Mouse (Mus musculus): ENCODE results near the gene Ncoa3. TPM values are rescaled to one million over a fixed set of nuclear protein-coding genes. Genes with fewer than 3 reads are reported as not detected.
A peak's percentile ranks its signal among the peaks of the same experiment; 100 is the strongest.

The Ncoa3 gene
- polyA plus RNA-seq, 1 experiment from 2014 or later, result 14.8 TPM

- 81% methylated on average over 7 of the region's 7 CpGs for WGBS
- Histone ChIP-seq H3K9me3 (no peaks in the 10 kb centered on the region), H3K4me1 (no peaks in the 10 kb centered on the region), H3K27me3 (ENCODE audit: insufficient read depth, poor library complexity, severe bottlenecking) (no peaks in the 10 kb centered on the region), H3K36me3 (peaks cover 85% of the 10 kb centered on the region), H3K4me3 (no peak overlapping the region), H3K27ac (no peak overlapping the region)
- DNase-seq (ENCODE audit: low spot score), result no peak
Measured at GRCm38 (mm10) chr2:166059684-166060423, 67.4 kb downstream of the Ncoa3 start.

GRCm38 (mm10) chr2:166062008-166062407, 69.6 kb downstream of the Ncoa3 start:
- Histone ChIP-seq H3K9me3 (no peaks in the 10 kb centered on the region), H3K36me3 (peaks cover 80% of the 10 kb centered on the region)
- 82% methylated on average over 1 of the region's 1 CpGs for WGBS

GRCm38 (mm10) chr2:166062431-166062830, 70.0 kb downstream of the Ncoa3 start:
- Histone ChIP-seq H3K4me1 (0 out of 2 replicates have a peak, but pooled peaks cover 6% of the 10 kb centered on the region), H3K27me3 (ENCODE audit: insufficient read depth, poor library complexity, severe bottlenecking) (no peaks in the 10 kb centered on the region), H3K36me3 (peaks cover 82% of the 10 kb centered on the region), H3K4me3 (no peak overlapping the region), H3K9me3 (no peaks in the 10 kb centered on the region), H3K27ac (no peak overlapping the region)
- no peak for DNase-seq (ENCODE audit: low spot score)
- 90% methylated on average over 8 of the region's 8 CpGs for WGBS

More at GRCm38 (mm10) chr2:166062008-166062407, 69.6 kb downstream of the Ncoa3 start:
- Histone ChIP-seq H3K4me1 (0 out of 2 replicates have a peak, but pooled peaks cover 2% of the 10 kb centered on the region), H3K4me3 (no peak overlapping the region), H3K27ac (no peak overlapping the region), H3K27me3 (ENCODE audit: insufficient read depth, poor library complexity, severe bottlenecking) (no peaks in the 10 kb centered on the region)
- no peak for DNase-seq (ENCODE audit: low spot score)

GRCm38 (mm10) chr2:166066434-166066833, 74.0 kb downstream of the Ncoa3 start:
- H3K4me1 ChIP-seq, result peaks cover 13% of the 10 kb centered on the region; the same call in 1 of the 2 replicates
- peaks cover 80% of the 10 kb centered on the region for H3K36me3 ChIP-seq
- no peaks in the 10 kb centered on the region for H3K9me3 ChIP-seq
- H3K27ac ChIP-seq, result no peak overlapping the region
- WGBS, result 85% methylated on average over 4 of the region's 4 CpGs
- no peaks in the 10 kb centered on the region for H3K27me3 ChIP-seq (ENCODE audit: insufficient read depth, poor library complexity, severe bottlenecking)
- no peak for DNase-seq (ENCODE audit: low spot score)
- H3K4me3 ChIP-seq, result no peak overlapping the region

GRCm38 (mm10) chr2:166068261-166068660, 75.8 kb downstream of the Ncoa3 start:
- peaks cover 17% of the 10 kb centered on the region; the same call in 1 of the 2 replicates for H3K4me1 ChIP-seq
- H3K27ac ChIP-seq, result no peak overlapping the region
- no peaks in the 10 kb centered on the region for H3K9me3 ChIP-seq
- WGBS, result 89% methylated on average over 9 of the region's 9 CpGs
- H3K36me3 ChIP-seq, result peaks cover 81% of the 10 kb centered on the region
- no peak overlapping the region for H3K4me3 ChIP-seq
- DNase-seq (ENCODE audit: low spot score), result no peak
- no peaks in the 10 kb centered on the region for H3K27me3 ChIP-seq (ENCODE audit: insufficient read depth, poor library complexity, severe bottlenecking)

- Histone ChIP-seq H3K4me1 (peaks cover 21% of the 10 kb centered on the region), H3K9me3 (no peaks in the 10 kb centered on the region), H3K4me3 (no peak overlapping the region), H3K27ac (no peak overlapping the region), H3K36me3 (peaks cover 81% of the 10 kb centered on the region), H3K27me3 (ENCODE audit: insufficient read depth, poor library complexity, severe bottlenecking) (no peaks in the 10 kb centered on the region)
- 81% methylated on average over 5 of the region's 5 CpGs for WGBS
- no peak for DNase-seq (ENCODE audit: low spot score)
Measured at GRCm38 (mm10) chr2:166069164-166069563, 76.7 kb downstream of the Ncoa3 start.

- H3K36me3 ChIP-seq, result peaks cover 84% of the 10 kb centered on the region
- 85% methylated on average over 7 of the region's 7 CpGs for WGBS
Measured at GRCm38 (mm10) chr2:166069738-166070137, 77.3 kb downstream of the Ncoa3 start.

GRCm38 (mm10) chr2:166071481-166071880, 79.0 kb downstream of the Ncoa3 start:
- Histone ChIP-seq H3K9me3 (no peaks in the 10 kb centered on the region), H3K36me3 (peaks cover 85% of the 10 kb centered on the region), H3K27me3 (ENCODE audit: insufficient read depth, poor library complexity, severe bottlenecking) (no peaks in the 10 kb centered on the region), H3K4me1 (peaks cover 39% of the 10 kb centered on the region), H3K27ac (no peak overlapping the region), H3K4me3 (no peak overlapping the region)
- WGBS, result 90% methylated on average over 5 of the region's 5 CpGs
- no peak for DNase-seq (ENCODE audit: low spot score)

More at GRCm38 (mm10) chr2:166069738-166070137, 77.3 kb downstream of the Ncoa3 start:
- Histone ChIP-seq H3K4me3 (no peak overlapping the region), H3K27me3 (ENCODE audit: insufficient read depth, poor library complexity, severe bottlenecking) (no peaks in the 10 kb centered on the region), H3K9me3 (no peaks in the 10 kb centered on the region), H3K4me1 (peaks cover 27% of the 10 kb centered on the region), H3K27ac (no peak overlapping the region)
- no peak for DNase-seq (ENCODE audit: low spot score)

- Histone ChIP-seq H3K4me3 (no peak overlapping the region), H3K36me3 (peaks cover 85% of the 10 kb centered on the region), H3K27ac (no peak overlapping the region), H3K4me1 (peaks cover 39% of the 10 kb centered on the region), H3K9me3 (no peaks in the 10 kb centered on the region), H3K27me3 (ENCODE audit: insufficient read depth, poor library complexity, severe bottlenecking) (no peaks in the 10 kb centered on the region)
- 82% methylated on average over 9 of the region's 9 CpGs for WGBS
- no peak for DNase-seq (ENCODE audit: low spot score)
Measured at GRCm38 (mm10) chr2:166071889-166072288, 79.5 kb downstream of the Ncoa3 start.

- no peak for DNase-seq (ENCODE audit: low spot score)
- Histone ChIP-seq H3K36me3 (peaks cover 87% of the 10 kb centered on the region), H3K27me3 (ENCODE audit: insufficient read depth, poor library complexity, severe bottlenecking) (no peaks in the 10 kb centered on the region), H3K4me3 (no peak overlapping the region), H3K4me1 (peaks cover 40% of the 10 kb centered on the region), H3K9me3 (no peaks in the 10 kb centered on the region), H3K27ac (no peak overlapping the region)
- WGBS, result 60% methylated on average over 10 of the region's 10 CpGs
Measured at GRCm38 (mm10) chr2:166073082-166073481, 80.6 kb downstream of the Ncoa3 start.

GRCm38 (mm10) chr2:166074322-166074721, 81.9 kb downstream of the Ncoa3 start:
- 61% methylated on average over 6 of the region's 6 CpGs for WGBS
- Histone ChIP-seq H3K4me1 (peaks cover 41% of the 10 kb centered on the region), H3K4me3 (no peak overlapping the region), H3K9me3 (no peaks in the 10 kb centered on the region), H3K27ac (no peak overlapping the region), H3K36me3 (peaks cover 88% of the 10 kb centered on the region), H3K27me3 (ENCODE audit: insufficient read depth, poor library complexity, severe bottlenecking) (no peaks in the 10 kb centered on the region)
- no peak for DNase-seq (ENCODE audit: low spot score)

- WGBS, result 82% methylated on average over 9 of the region's 9 CpGs
- no peak for DNase-seq (ENCODE audit: low spot score)
- Histone ChIP-seq H3K36me3 (peaks cover 86% of the 10 kb centered on the region), H3K27ac (no peak overlapping the region), H3K27me3 (ENCODE audit: insufficient read depth, poor library complexity, severe bottlenecking) (no peaks in the 10 kb centered on the region), H3K4me3 (no peak overlapping the region), H3K4me1 (peaks cover 64% of the 10 kb centered on the region), H3K9me3 (no peaks in the 10 kb centered on the region)
Measured at GRCm38 (mm10) chr2:166077371-166077770, 84.9 kb downstream of the Ncoa3 start.

GRCm38 (mm10) chr2:166079231-166079630, 86.8 kb downstream of the Ncoa3 start:
- H3K4me3 ChIP-seq, result no peak overlapping the region
- H3K9me3 ChIP-seq, result no peaks in the 10 kb centered on the region
- 92% methylated on average over 14 of the region's 14 CpGs for WGBS
- peaks cover 66% of the 10 kb centered on the region for H3K4me1 ChIP-seq
- DNase-seq (ENCODE audit: low spot score), result no peak
- H3K27me3 ChIP-seq (ENCODE audit: insufficient read depth, poor library complexity, severe bottlenecking), result no peaks in the 10 kb centered on the region
- H3K27ac ChIP-seq, result peak overlapping the region; percentile 89; the same call in 1 of the 2 replicates
- H3K36me3 ChIP-seq, result peaks cover 86% of the 10 kb centered on the region

Measured in heart, embryonic 10.5 days (tissue).